Mouse (Mus musculus): ENCODE measurements at regions not wholly inside any gene's neighbourhood (a gene's known extent, or its start where the extent isn't known, plus 50 kb on each side); places are given as distances from the start of the nearest gene placed in this dataset.

- TF ChIP-seq CTCF (IDR thresholded peaks at IDR 0.05) (no peak), POLR2A (IDR thresholded peaks at IDR 0.05; ENCODE audit: insufficient read depth, low read depth, low read length) (no peak)
Observed at GRCm38 (mm10) chr9:103899311-103899710, 103.0 kb upstream of the Nphp3 start.

All from heart, adult 2 months (tissue).